In genomic region chr7:30279536-30279935, GRCm38 (mm10) we compare ENCODE assay signal across 9 mouse cellular contexts. TPM values are rescaled to one million over a fixed set of nuclear protein-coding genes. Genes with fewer than 3 reads are reported as not detected.
DNase-seq lines count a peak whose midpoint lies in the region; ATAC-seq and TF ChIP-seq lines count a peak whose summit lies in the region.
"Had no signal": no experiment of that assay in that cellular context is flagged by ENCODE, and none has a peak within 500 bp of the region (broad histone marks: within the 10 kb centered on the region; RNA-seq: fewer than 3 reads in every experiment).

No protein-coding gene starts in this region.

- H3K9ac ChIP-seq in neural tube, embryonic 11.5 days (ENCODE audit: low read length) = peak overlapping the region; percentile 47
- peak overlapping the region; percentile 53; the same call in 1 of the 2 replicates for H3K9ac ChIP-seq in limb, embryonic 13.5 days
- no peak overlapping the region for H3K9ac ChIP-seq in stomach, embryonic 14.5 days (replicated peaks; ENCODE audit: low read depth, low read length)

- peak overlapping the region; percentile 94; the same call in 1 of the 2 replicates for H3K27ac ChIP-seq in neural tube, embryonic 11.5 days (ENCODE audit: low read depth, low read length)
- peak overlapping the region; percentile 10; the same call in 1 of the 2 replicates for H3K27ac ChIP-seq in embryonic fibroblast, embryonic 13.5 days (ENCODE audit: insufficient read depth, low read length)
- 0 out of 2 replicates have a peak overlapping the region, but pooled peaks have one; percentile 15 for H3K27ac ChIP-seq in limb, embryonic 13.5 days
- H3K27ac ChIP-seq in stomach, embryonic 14.5 days (ENCODE audit: low read length) = peak overlapping the region; percentile 96; the same call in 1 of the 2 replicates

- peak overlapping the region; percentile 85 for H3K4me2 ChIP-seq in neural tube, embryonic 11.5 days (ENCODE audit: low read depth)
- H3K4me2 ChIP-seq in limb, embryonic 13.5 days (replicated peaks) = peak overlapping the region; percentile 82
- peak overlapping the region; percentile 85 for H3K4me2 ChIP-seq in stomach, embryonic 14.5 days (replicated peaks; ENCODE audit: low read depth, low read length)

- H3K27me3 ChIP-seq in neural tube, embryonic 11.5 days (ENCODE audit: control insufficient read depth, insufficient read depth, low read length) = no peaks in the 10 kb centered on the region
- no peaks in the 10 kb centered on the region for H3K27me3 ChIP-seq in limb, embryonic 13.5 days
- H3K27me3 ChIP-seq in stomach, embryonic 14.5 days (ENCODE audit: control insufficient read depth, insufficient read depth, low read length) = no peaks in the 10 kb centered on the region

- H3K4me3 ChIP-seq in neural tube, embryonic 11.5 days (ENCODE audit: low read depth, low read length) = peak overlapping the region; percentile 58
- H3K4me3 ChIP-seq in embryonic fibroblast, embryonic 13.5 days (ENCODE audit: insufficient read depth, low read length) = peak overlapping the region; percentile 75
- H3K4me3 ChIP-seq in limb, embryonic 13.5 days = peak overlapping the region; percentile 65
- peak overlapping the region; percentile 78 for H3K4me3 ChIP-seq in stomach, embryonic 14.5 days (ENCODE audit: low read depth, low read length)

- intact Hi-C loops in gastrocnemius, postnatal 36 days (cut with DNase I) = loop anchor here (2.0 kb wide), 1 partner anchor 47 kb away; the partner anchor contains the start of gene Tbcb

- H3K9me3 ChIP-seq in neural tube, embryonic 11.5 days (ENCODE audit: control insufficient read depth, low read length) = no peaks in the 10 kb centered on the region
- H3K9me3 ChIP-seq in limb, embryonic 13.5 days = no peaks in the 10 kb centered on the region
- no peaks in the 10 kb centered on the region for H3K9me3 ChIP-seq in stomach, embryonic 14.5 days (ENCODE audit: control insufficient read depth, low read depth, low read length)

- 0 out of 2 replicates have a peak, but pooled peaks have one; percentile 9 for ATAC-seq in neural tube, embryonic 11.5 days (ENCODE audit: insufficient read depth, low FRiP score, low TSS enrichment)
- ATAC-seq in limb, embryonic 13.5 days (ENCODE audit: low FRiP score, low read depth) = no peak
- ATAC-seq in stomach, embryonic 14.5 days (ENCODE audit: insufficient number of reproducible peaks, insufficient read depth, low FRiP score, low read depth) = no peak

- no peak for DNase-seq in neural tube, embryonic 11.5 days (ENCODE audit: low spot score)
- DNase-seq in neural tube, embryonic 10.5 days (ENCODE audit: extremely low spot score, low spot score) = no peak
- DNase-seq in cerebellum, adult 18-20 months = no peak
- DNase-seq in cerebellum, postnatal 25 days = no peak
- DNase-seq in gastrocnemius, postnatal 36 days = no peak

- peaks cover 5% of the 10 kb centered on the region for H3K4me1 ChIP-seq in neural tube, embryonic 11.5 days (ENCODE audit: control insufficient read depth, insufficient read depth, low read length)
- H3K4me1 ChIP-seq in embryonic fibroblast, embryonic 13.5 days (ENCODE audit: control insufficient read depth, insufficient read depth, low read length) = peaks cover 9% of the 10 kb centered on the region; the same call in 1 of the 2 replicates
- H3K4me1 ChIP-seq in limb, embryonic 13.5 days = peaks cover 13% of the 10 kb centered on the region
- H3K4me1 ChIP-seq in stomach, embryonic 14.5 days (ENCODE audit: control insufficient read depth, insufficient read depth, low read length) = peaks cover 3% of the 10 kb centered on the region; the same call in 1 of the 2 replicates

- TF ChIP-seq CTCF in embryonic fibroblast, embryonic 13.5 days (IDR thresholded peaks at IDR 0.05; ENCODE audit: borderline replicate concordance, insufficient read depth, low read length) = no peak

- no peaks in the 10 kb centered on the region for H3K36me3 ChIP-seq in neural tube, embryonic 11.5 days (ENCODE audit: control insufficient read depth, insufficient read depth, low read length)
- no peaks in the 10 kb centered on the region for H3K36me3 ChIP-seq in limb, embryonic 13.5 days
- no peaks in the 10 kb centered on the region for H3K36me3 ChIP-seq in stomach, embryonic 14.5 days (ENCODE audit: control insufficient read depth, insufficient read depth, low read length)

- 0% methylated on average over 6 of the region's 6 CpGs for WGBS in neural tube, embryonic 11.5 days
- 0% methylated on average over 6 of the region's 6 CpGs for WGBS in limb, embryonic 13.5 days
- 0% methylated on average over 6 of the region's 6 CpGs for WGBS in stomach, embryonic 14.5 days

- no peak for TF ChIP-seq POLR2A in embryonic fibroblast, embryonic 13.5 days (IDR thresholded peaks at IDR 0.05; ENCODE audit: low read depth, low read length)

RNA-seq across cellular contexts. Expression of gene Thap8, which starts 0.4 kb away (rescaled TPM):
- 0.18 and 0.36 TPM in 2 replicates for polyA plus RNA-seq in neural tube, embryonic 11.5 days (2014; fragmentation: Nextera tagmentation; extraction: Ambion mirVana)
- not detected in 2 replicates for polyA plus RNA-seq in embryonic fibroblast, embryonic 13.5 days (2011; ENCODE audit: insufficient read length, low read depth, missing spikeins)
- polyA plus RNA-seq in limb, embryonic 13.5 days (2015; fragmentation: Nextera tagmentation; extraction: Ambion mirVana) = 0.28 and 0.48 TPM in 2 replicates
- 0.25 and 0.34 TPM in 2 replicates for polyA plus RNA-seq in stomach, embryonic 14.5 days (2014; fragmentation: Nextera tagmentation; extraction: Ambion mirVana)
- under 1 TPM in 1 of 2 experiments, not detected in 1; 0.25 TPM for total RNA-seq in gastrocnemius, postnatal 36 days (2021)

RNA-seq across cellular contexts. Expression of gene Wdr62, which starts 0.7 kb away (rescaled TPM):
- 10.9 and 12.5 TPM in 2 replicates for polyA plus RNA-seq in neural tube, embryonic 11.5 days (2014; fragmentation: Nextera tagmentation; extraction: Ambion mirVana)
- polyA plus RNA-seq in embryonic fibroblast, embryonic 13.5 days (2011; ENCODE audit: insufficient read length, low read depth, missing spikeins) = 7.7 and 8.2 TPM in 2 replicates
- polyA plus RNA-seq in limb, embryonic 13.5 days (2015; fragmentation: Nextera tagmentation; extraction: Ambion mirVana) = 8.5 and 9.2 TPM in 2 replicates
- 7.9 and 9.8 TPM in 2 replicates for polyA plus RNA-seq in stomach, embryonic 14.5 days (2014; fragmentation: Nextera tagmentation; extraction: Ambion mirVana)
- total RNA-seq in gastrocnemius, postnatal 36 days (2021) = 1 to 10 TPM; 2.2 to 2.7 TPM

RNA-seq across cellular contexts. Expression of gene Clip3, which starts 12.0 kb away (rescaled TPM):
- 100 and 102 TPM in 2 replicates for polyA plus RNA-seq in neural tube, embryonic 11.5 days (2014; fragmentation: Nextera tagmentation; extraction: Ambion mirVana)
- polyA plus RNA-seq in embryonic fibroblast, embryonic 13.5 days (2011; ENCODE audit: insufficient read length, low read depth, missing spikeins) = 124 and 149 TPM in 2 replicates
- 51.2 and 51.5 TPM in 2 replicates for polyA plus RNA-seq in limb, embryonic 13.5 days (2015; fragmentation: Nextera tagmentation; extraction: Ambion mirVana)
- 52.8 and 53.9 TPM in 2 replicates for polyA plus RNA-seq in stomach, embryonic 14.5 days (2014; fragmentation: Nextera tagmentation; extraction: Ambion mirVana)
- 1 to 10 TPM; 4.5 to 5.6 TPM for total RNA-seq in gastrocnemius, postnatal 36 days (2021)
- total RNA-seq: hematopoietic stem cell, adult 5-6 weeks had no signal

RNA-seq across cellular contexts. Expression of gene Alkbh6, which starts 29.0 kb away (rescaled TPM):
- 87.4 and 94.0 TPM in 2 replicates for polyA plus RNA-seq in neural tube, embryonic 11.5 days (2014; fragmentation: Nextera tagmentation; extraction: Ambion mirVana)
- 20.7 and 21.3 TPM in 2 replicates for polyA plus RNA-seq in embryonic fibroblast, embryonic 13.5 days (2011; ENCODE audit: insufficient read length, low read depth, missing spikeins)
- 94.2 and 99.2 TPM in 2 replicates for polyA plus RNA-seq in limb, embryonic 13.5 days (2015; fragmentation: Nextera tagmentation; extraction: Ambion mirVana)
- polyA plus RNA-seq in stomach, embryonic 14.5 days (2014; fragmentation: Nextera tagmentation; extraction: Ambion mirVana) = 70.1 and 76.2 TPM in 2 replicates
- total RNA-seq in gastrocnemius, postnatal 36 days (2021) = 10 to 100 TPM; 18.3 to 18.4 TPM

RNA-seq across cellular contexts. Expression of gene Syne4, which starts 35.1 kb away (rescaled TPM):
- polyA plus RNA-seq in neural tube, embryonic 11.5 days (2014; fragmentation: Nextera tagmentation; extraction: Ambion mirVana) = 16.6 and 18.1 TPM in 2 replicates
- polyA plus RNA-seq in embryonic fibroblast, embryonic 13.5 days (2011; ENCODE audit: insufficient read length, low read depth, missing spikeins) = 1.5 and 2.6 TPM in 2 replicates
- polyA plus RNA-seq in limb, embryonic 13.5 days (2015; fragmentation: Nextera tagmentation; extraction: Ambion mirVana) = 89.9 and 90.4 TPM in 2 replicates
- 49.0 and 53.2 TPM in 2 replicates for polyA plus RNA-seq in stomach, embryonic 14.5 days (2014; fragmentation: Nextera tagmentation; extraction: Ambion mirVana)
- 1 to 10 TPM in 1 of 2 experiments, not detected in 1; 1.9 TPM for total RNA-seq in gastrocnemius, postnatal 36 days (2021)

Comparison
In these comparisons a context has a peak if more than half of its experiments do, and no peak if none do; other contexts are left out.
1. H3K27ac ChIP-seq: peak in every context shown above with its lines; median percentile 96 in stomach, embryonic 14.5 days; 94 in neural tube, embryonic 11.5 days; 15 in limb, embryonic 13.5 days; 10 in embryonic fibroblast, embryonic 13.5 days.